Mouse (Mus musculus): ENCODE results near the gene Tinagl1. TPM values are rescaled to one million over a fixed set of nuclear protein-coding genes. Genes with fewer than 3 reads are reported as not detected.

Tinagl1 gene
- polyA plus RNA-seq, 1 experiment from 2014 or later = 123 TPM

GRCm38 (mm10) chr4:130130641-130131350 is 44.1 kb downstream of the Tinagl1 start:
- Histone ChIP-seq H3K4me1 (replicated peaks; ENCODE audit: insufficient read depth, low read length) (no peaks in the 10 kb centered on the region), H3K4me2 (ENCODE audit: low read length) (no peak overlapping the region), H3K9ac (ENCODE audit: low read depth, low read length) (no peak overlapping the region), H3K4me3 (replicated peaks; ENCODE audit: low read depth, low read length) (no peak overlapping the region), H3K9me3 (replicated peaks; ENCODE audit: low read length) (no peaks in the 10 kb centered on the region), H3K36me3 (ENCODE audit: insufficient read depth, low read length) (peaks cover 20% of the 10 kb centered on the region), H3K27ac (peak overlapping the region; percentile 80), H3K27me3 (ENCODE audit: insufficient read depth, low read length) (no peaks in the 10 kb centered on the region)
- ATAC-seq (replicated peaks; ENCODE audit: low FRiP score, low read depth) = peak; percentile 85
- 51% methylated on average over 13 of the region's 13 CpGs for WGBS
- TF ChIP-seq CTCF (IDR thresholded peaks at IDR 0.05; ENCODE audit: low read depth) = no peak
- peak; percentile 22 for DNase-seq (ENCODE audit: low spot score)

GRCm38 (mm10) chr4:130130082-130130481 is 44.8 kb downstream of the Tinagl1 start:
- H3K27ac ChIP-seq = peak overlapping the region; percentile 80
- no peak overlapping the region for H3K4me3 ChIP-seq (replicated peaks; ENCODE audit: low read depth, low read length)
- ATAC-seq (replicated peaks; ENCODE audit: low FRiP score, low read depth) (no peak), DNase-seq (ENCODE audit: low spot score) (no peak)
- WGBS = 57% methylated on average over 10 of the region's 10 CpGs
- no peak for TF ChIP-seq CTCF (IDR thresholded peaks at IDR 0.05; ENCODE audit: low read depth)
- H3K4me1 ChIP-seq (replicated peaks; ENCODE audit: insufficient read depth, low read length) = no peaks in the 10 kb centered on the region
- H3K9ac ChIP-seq (ENCODE audit: low read depth, low read length) = no peak overlapping the region
- H3K27me3 ChIP-seq (ENCODE audit: insufficient read depth, low read length) = no peaks in the 10 kb centered on the region
- no peaks in the 10 kb centered on the region for H3K9me3 ChIP-seq (replicated peaks; ENCODE audit: low read length)
- peaks cover 27% of the 10 kb centered on the region for H3K36me3 ChIP-seq (ENCODE audit: insufficient read depth, low read length)
- no peak overlapping the region for H3K4me2 ChIP-seq (ENCODE audit: low read length)

- no peak for TF ChIP-seq CTCF (IDR thresholded peaks at IDR 0.05; ENCODE audit: low read depth)
- WGBS = 88% methylated on average over 5 of the region's 5 CpGs
- no peaks in the 10 kb centered on the region for H3K4me1 ChIP-seq (replicated peaks; ENCODE audit: insufficient read depth, low read length)
- H3K4me3 ChIP-seq (replicated peaks; ENCODE audit: low read depth, low read length) = no peak overlapping the region
- no peak overlapping the region; the same call in 1 of the 2 replicates for H3K27ac ChIP-seq
- peaks cover 29% of the 10 kb centered on the region for H3K36me3 ChIP-seq (ENCODE audit: insufficient read depth, low read length)
- H3K9me3 ChIP-seq (replicated peaks; ENCODE audit: low read length) = no peaks in the 10 kb centered on the region
- DNase-seq (ENCODE audit: low spot score) (no peak), ATAC-seq (replicated peaks; ENCODE audit: low FRiP score, low read depth) (no peak)
- H3K27me3 ChIP-seq (ENCODE audit: insufficient read depth, low read length) = no peaks in the 10 kb centered on the region
- no peak overlapping the region for H3K4me2 ChIP-seq (ENCODE audit: low read length)
- H3K9ac ChIP-seq (ENCODE audit: low read depth, low read length) = no peak overlapping the region
These were observed 46.0 kb downstream of the Tinagl1 start for GRCm38 (mm10) chr4:130128907-130129306.

- Histone ChIP-seq H3K9ac (ENCODE audit: low read depth, low read length) (no peak overlapping the region), H3K27me3 (ENCODE audit: insufficient read depth, low read length) (no peaks in the 10 kb centered on the region), H3K36me3 (ENCODE audit: insufficient read depth, low read length) (peaks cover 53% of the 10 kb centered on the region), H3K4me2 (ENCODE audit: low read length) (no peak overlapping the region), H3K4me3 (replicated peaks; ENCODE audit: low read depth, low read length) (no peak overlapping the region), H3K4me1 (replicated peaks; ENCODE audit: insufficient read depth, low read length) (no peaks in the 10 kb centered on the region), H3K27ac (no peak overlapping the region), H3K9me3 (replicated peaks; ENCODE audit: low read length) (no peaks in the 10 kb centered on the region)
- TF ChIP-seq CTCF (IDR thresholded peaks at IDR 0.05; ENCODE audit: low read depth) = no peak
- no peak for ATAC-seq (replicated peaks; ENCODE audit: low FRiP score, low read depth)
- DNase-seq (ENCODE audit: low spot score) = no peak
- WGBS = 80% methylated on average over 5 of the region's 5 CpGs
These were observed 49.0 kb downstream of the Tinagl1 start for GRCm38 (mm10) chr4:130125935-130126334.

- 81% methylated on average over 6 of the region's 6 CpGs for WGBS
- Histone ChIP-seq H3K36me3 (ENCODE audit: insufficient read depth, low read length) (peaks cover 53% of the 10 kb centered on the region), H3K27ac (no peak overlapping the region), H3K4me3 (replicated peaks; ENCODE audit: low read depth, low read length) (no peak overlapping the region), H3K4me1 (replicated peaks; ENCODE audit: insufficient read depth, low read length) (no peaks in the 10 kb centered on the region), H3K9ac (ENCODE audit: low read depth, low read length) (no peak overlapping the region), H3K9me3 (replicated peaks; ENCODE audit: low read length) (no peaks in the 10 kb centered on the region), H3K4me2 (ENCODE audit: low read length) (no peak overlapping the region), H3K27me3 (ENCODE audit: insufficient read depth, low read length) (no peaks in the 10 kb centered on the region)
- no peak for DNase-seq (ENCODE audit: low spot score)
- no peak for ATAC-seq (replicated peaks; ENCODE audit: low FRiP score, low read depth)
- no peak for TF ChIP-seq CTCF (IDR thresholded peaks at IDR 0.05; ENCODE audit: low read depth)
These were observed 49.8 kb downstream of the Tinagl1 start for GRCm38 (mm10) chr4:130125164-130125563.

- Histone ChIP-seq H3K27me3 (ENCODE audit: insufficient read depth, low read length) (no peaks in the 10 kb centered on the region), H3K36me3 (ENCODE audit: insufficient read depth, low read length) (peaks cover 53% of the 10 kb centered on the region), H3K4me1 (replicated peaks; ENCODE audit: insufficient read depth, low read length) (no peaks in the 10 kb centered on the region), H3K27ac (no peak overlapping the region), H3K4me2 (ENCODE audit: low read length) (no peak overlapping the region), H3K9me3 (replicated peaks; ENCODE audit: low read length) (no peaks in the 10 kb centered on the region), H3K4me3 (replicated peaks; ENCODE audit: low read depth, low read length) (no peak overlapping the region), H3K9ac (ENCODE audit: low read depth, low read length) (no peak overlapping the region)
- no peak for TF ChIP-seq CTCF (IDR thresholded peaks at IDR 0.05; ENCODE audit: low read depth)
- DNase-seq (ENCODE audit: low spot score) = no peak
- 96% methylated on average over 4 of the region's 4 CpGs for WGBS
- no peak for ATAC-seq (replicated peaks; ENCODE audit: low FRiP score, low read depth)
These were observed 50.8 kb downstream of the Tinagl1 start for GRCm38 (mm10) chr4:130124110-130124509.

GRCm38 (mm10) chr4:130123020-130123419 is 51.9 kb downstream of the Tinagl1 start:
- Histone ChIP-seq H3K27ac (no peak overlapping the region), H3K9me3 (replicated peaks; ENCODE audit: low read length) (no peaks in the 10 kb centered on the region), H3K4me3 (replicated peaks; ENCODE audit: low read depth, low read length) (no peak overlapping the region), H3K9ac (ENCODE audit: low read depth, low read length) (no peak overlapping the region), H3K36me3 (ENCODE audit: insufficient read depth, low read length) (peaks cover 53% of the 10 kb centered on the region), H3K4me1 (replicated peaks; ENCODE audit: insufficient read depth, low read length) (no peaks in the 10 kb centered on the region), H3K4me2 (ENCODE audit: low read length) (no peak overlapping the region), H3K27me3 (ENCODE audit: insufficient read depth, low read length) (no peaks in the 10 kb centered on the region)
- 82% methylated on average over 5 of the region's 5 CpGs for WGBS
- TF ChIP-seq CTCF (IDR thresholded peaks at IDR 0.05; ENCODE audit: low read depth) = no peak
- ATAC-seq (replicated peaks; ENCODE audit: low FRiP score, low read depth) (no peak), DNase-seq (ENCODE audit: low spot score) (no peak)
